Mouse (Mus musculus) small intestine, adult 2 months (tissue): Measurements from ENCODE around the gene AI481877. TPM values are rescaled to one million over a fixed set of nuclear protein-coding genes. Genes with fewer than 3 reads are reported as not detected.

Experiments
- H3K27ac ChIP-seq: fragments of 200-500 bp; 2 replicates; pipeline ENCODE4 v1.5.1; 2012; ENCODE audit warnings: low read depth, low read length, control low read depth, inconsistent platforms; ENCODE audit not compliant: insufficient read depth
- H3K27me3 ChIP-seq: fragments of 200-500 bp; 2 replicates; pipeline ENCODE4 v1.6.1; 2012; ENCODE audit warnings: mild to moderate bottlenecking, moderate library complexity, low read length, inconsistent platforms; ENCODE audit not compliant: control insufficient read depth, insufficient read depth
- H3K36me3 ChIP-seq: fragments of 200-500 bp; 2 replicates; pipeline ENCODE4 v1.6.1; 2012; ENCODE audit warnings: mild to moderate bottlenecking, low read length, control low read depth, inconsistent platforms; ENCODE audit not compliant: control insufficient read depth, insufficient read depth
- H3K4me1 ChIP-seq: fragments of 200-500 bp; 2 replicates; pipeline ENCODE4 v1.6.1; 2012; ENCODE audit warnings: low read length, inconsistent platforms, mixed read lengths; ENCODE audit not compliant: control insufficient read depth, insufficient read depth, insufficient read length
- H3K4me3 ChIP-seq: fragments of 200-500 bp; 2 replicates; pipeline ENCODE4 v1.5.1; 2012; ENCODE audit warnings: low read depth, mild to moderate bottlenecking, control low read depth, inconsistent platforms, low read length, moderate library complexity
- CTCF ChIP-seq: fragments of 200-500 bp; IDR thresholded peaks from 2 replicates; pipeline ENCODE4 v1.5.1; 2012; ENCODE audit warnings: low read depth, mild to moderate bottlenecking, control low read depth, inconsistent platforms, low read length, moderate library complexity, mixed read lengths; ENCODE audit not compliant: insufficient replicate concordance, insufficient read length; ENCODE audit errors: extremely low read depth
- POLR2A ChIP-seq: fragments of 200-500 bp; IDR thresholded peaks from 2 replicates; pipeline ENCODE4 v1.6.1; 2012; ENCODE audit warnings: low read depth, mild to moderate bottlenecking, control low read depth, inconsistent platforms, low read length, moderate library complexity
- WGBS: fragments of 180-500 bp; shearing (Covaris S2); methylation state at CpG from one replicate; pipeline ENCODE4 v1.1.7; 2018; 5-methylcytosine and 5-hydroxymethylcytosine counted together
- polyA plus RNA-seq: library from polyadenylated mRNA; depleted of rRNA; stranded (reverse); fragments of >200 nt; gene quantifications from 2 replicates; pipeline ENCODE4 v1.2.3, GENCODE M21; 2012

AI481877 gene
- polyA plus RNA-seq, 1 experiment = not detected

DNA sequence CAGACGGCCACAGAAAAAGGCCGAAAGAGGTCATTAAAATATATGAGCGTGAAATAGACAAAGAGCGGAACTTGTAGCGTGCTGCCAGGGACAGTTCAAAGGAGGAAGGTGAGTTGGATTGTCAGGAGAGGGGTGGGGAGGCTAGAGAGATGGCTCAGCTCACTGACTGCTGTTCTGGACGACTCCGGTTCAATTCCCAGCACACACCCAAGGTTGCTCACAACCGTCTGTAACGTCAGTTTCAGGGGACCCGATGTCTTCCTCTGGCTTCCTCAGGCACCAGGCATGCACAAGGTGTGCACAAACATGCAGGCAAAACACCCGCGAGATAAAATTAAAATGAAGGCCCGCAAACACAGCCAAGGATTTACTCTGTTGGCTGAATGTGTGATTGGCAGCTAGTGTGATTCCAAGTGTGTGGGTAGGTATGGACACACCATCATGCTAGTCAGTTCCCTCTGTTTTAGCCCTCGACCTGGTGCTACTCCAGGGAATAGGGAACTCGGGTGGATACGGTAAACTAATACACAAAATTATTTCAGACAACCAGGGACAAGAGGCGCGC, 102.9 kb downstream of the AI481877 start:
- Histone ChIP-seq H3K27ac (no peak overlapping the region), H3K4me3 (peak overlapping the region; percentile 72), H3K4me1 (peaks cover 2% of the 10 kb centered on the region; the same call in 1 of the 2 replicates), H3K36me3 (peaks cover 3% of the 10 kb centered on the region), H3K27me3 (no peaks in the 10 kb centered on the region)
- TF ChIP-seq CTCF (no peak), POLR2A (no peak)
- 70% methylated on average over 18 of the region's 18 CpGs for WGBS

DNA sequence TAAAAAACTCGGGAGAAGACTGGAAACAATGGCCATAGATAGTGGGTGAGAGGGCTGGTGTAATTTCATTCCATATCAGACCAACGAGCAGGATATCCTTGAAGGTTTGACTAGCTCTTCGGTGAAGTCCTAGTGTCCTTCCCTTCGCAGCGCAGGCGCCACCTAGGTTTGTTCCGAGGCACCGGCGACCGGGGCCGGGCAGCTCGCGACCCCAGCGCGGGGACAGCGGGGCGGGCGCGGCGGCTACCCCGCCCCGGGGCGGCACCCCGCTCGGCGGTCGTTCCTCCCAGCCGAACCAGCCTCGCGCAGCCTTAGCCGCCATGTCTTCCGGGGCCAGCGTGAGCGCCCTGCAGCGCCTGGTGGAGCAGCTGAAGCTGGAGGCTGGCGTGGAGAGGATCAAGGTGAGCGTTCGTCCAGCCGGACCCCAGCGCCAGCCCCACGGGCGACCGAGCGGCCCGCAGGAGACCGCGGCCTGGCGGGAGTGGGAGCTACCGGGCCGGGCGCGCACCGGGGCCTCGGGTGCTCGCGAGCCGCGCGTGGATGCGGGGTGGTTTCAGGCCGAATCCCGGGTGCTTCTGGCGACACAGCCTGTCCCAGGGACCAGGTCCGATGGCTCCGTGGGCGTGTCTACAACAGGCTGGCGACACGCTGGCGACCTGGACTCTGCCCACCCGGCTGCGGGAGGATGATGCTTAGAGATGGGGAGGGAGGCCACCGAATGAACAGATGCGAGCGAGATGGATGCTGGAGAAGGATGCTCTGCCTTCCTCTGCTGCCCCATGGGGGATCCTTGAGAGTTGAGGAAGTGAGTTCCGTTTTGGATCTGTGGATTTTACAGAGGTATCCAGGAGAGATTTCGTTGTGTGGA, 103.6 kb downstream of the AI481877 start, which contains the start of gene Gng10:
Gene Gng10, plus strand, starts transcription at position 171 of the 868 bp plus-strand sequence.
- TF ChIP-seq CTCF = 0 out of 2 replicates have a peak, but pooled peaks have one; percentile 11
- no peak for TF ChIP-seq POLR2A
- no peaks in the 10 kb centered on the region for H3K27me3 ChIP-seq
- H3K27ac ChIP-seq = no peak within 1 kb of the TSS
- WGBS = 5% methylated on average over 76 of the region's 76 CpGs
- H3K4me1 ChIP-seq = peaks cover 2% of the 10 kb centered on the region; the same call in 1 of the 2 replicates
- peak within 1 kb of the TSS; percentile 72 for H3K4me3 ChIP-seq
- H3K36me3 ChIP-seq = no peaks in the 10 kb centered on the region; the same call in 1 of the 2 replicates

DNA sequence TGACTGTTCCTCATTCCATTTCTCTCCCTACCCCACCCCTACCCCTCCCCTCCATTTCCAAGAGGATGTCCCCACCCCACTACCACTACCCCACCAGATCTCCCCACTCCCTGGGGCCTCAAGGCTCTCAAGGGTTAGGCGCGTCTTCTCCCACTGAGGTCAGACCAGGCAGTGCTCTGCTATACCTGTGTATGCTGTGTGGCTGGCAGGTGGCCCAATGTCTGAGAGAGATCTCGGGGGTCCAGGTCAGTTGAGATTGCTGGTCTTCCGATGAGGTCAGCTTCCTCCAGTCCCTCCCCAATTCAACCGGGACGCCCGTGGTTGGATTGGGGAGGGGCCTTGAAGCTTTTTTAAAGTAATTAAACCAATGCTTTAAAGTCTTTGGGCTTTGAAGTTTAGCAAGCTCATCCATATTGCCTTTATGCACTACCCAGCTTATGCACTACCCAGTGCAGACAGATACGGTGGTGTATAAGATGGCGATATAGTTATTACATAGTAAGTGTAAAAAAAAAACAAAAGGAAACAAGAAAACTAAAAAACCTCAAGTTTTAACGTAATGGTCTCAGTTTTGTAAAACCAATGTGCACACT, 104.4 kb downstream of the AI481877 start:
- H3K36me3 ChIP-seq = no peaks in the 10 kb centered on the region
- TF ChIP-seq POLR2A = no peak
- TF ChIP-seq CTCF = no peak
- WGBS = 77% methylated on average over 10 of the region's 10 CpGs
- no peak overlapping the region for H3K4me3 ChIP-seq
- peaks cover 2% of the 10 kb centered on the region; the same call in 1 of the 2 replicates for H3K4me1 ChIP-seq
- no peak overlapping the region for H3K27ac ChIP-seq
- H3K27me3 ChIP-seq = no peaks in the 10 kb centered on the region

DNA sequence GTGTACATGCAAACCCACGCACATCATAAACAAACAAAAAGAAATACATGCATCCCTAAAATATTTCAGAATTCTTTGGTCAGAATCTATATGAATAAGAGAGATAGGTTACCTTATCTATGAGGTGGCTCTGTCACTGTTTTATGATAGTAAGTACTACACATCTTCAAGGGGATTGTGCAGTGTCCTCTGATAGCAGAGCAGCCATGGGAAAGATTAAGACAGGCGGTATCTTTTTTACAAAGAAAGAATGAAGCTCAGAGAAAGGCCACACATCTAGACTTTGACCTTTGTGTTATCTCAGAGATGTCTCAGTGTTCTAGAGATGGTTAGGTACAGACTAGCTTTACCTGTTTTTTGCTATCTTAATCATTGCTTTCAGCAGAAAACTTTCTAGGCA, 121.9 kb downstream of the AI481877 start:
- Histone ChIP-seq H3K27me3 (no peaks in the 10 kb centered on the region), H3K4me1 (no peaks in the 10 kb centered on the region), H3K36me3 (peaks cover 28% of the 10 kb centered on the region), H3K27ac (no peak overlapping the region), H3K4me3 (no peak overlapping the region)
- WGBS = 56% methylated on average over 2 of the region's 2 CpGs
- no peak for TF ChIP-seq CTCF
- no peak for TF ChIP-seq POLR2A

DNA sequence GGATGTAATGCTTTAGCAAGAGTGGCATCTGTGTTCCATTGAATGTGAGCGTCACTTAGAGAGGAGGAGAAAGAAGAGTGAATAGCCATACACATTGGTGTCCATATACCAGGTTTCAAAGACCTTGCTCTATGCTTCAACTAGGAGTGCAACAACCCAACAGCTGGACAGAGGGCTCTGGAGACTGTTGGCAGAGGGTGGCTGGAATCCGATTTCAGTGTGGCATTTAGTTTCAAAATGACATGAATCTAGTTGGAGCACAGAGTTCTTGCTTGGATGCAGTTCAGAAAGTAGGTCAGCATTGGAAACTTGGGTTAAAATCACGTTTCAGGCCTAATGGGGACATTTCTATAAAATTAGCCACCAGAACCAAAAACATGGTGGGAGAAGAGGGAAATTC, 123.6 kb downstream of the AI481877 start:
- TF ChIP-seq POLR2A = no peak

DNA sequence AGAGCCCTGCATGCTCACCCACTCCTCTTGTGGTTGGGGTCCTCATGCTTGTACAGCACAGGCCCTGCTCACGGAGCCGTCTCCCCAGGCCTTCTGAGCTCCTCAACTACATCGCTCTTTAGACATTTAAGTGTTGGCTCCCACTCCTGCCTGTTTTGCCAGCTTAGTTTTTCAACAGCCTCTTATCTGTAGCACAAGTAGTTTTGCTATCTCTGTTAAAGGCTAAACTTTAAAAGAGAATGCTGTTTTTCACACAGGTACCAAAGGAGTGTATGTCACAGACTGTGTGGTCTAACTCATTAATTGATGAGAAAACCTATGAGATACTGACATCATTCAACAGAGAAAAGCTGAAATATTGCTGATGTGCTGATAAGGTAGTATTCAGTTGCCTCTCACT, 127.3 kb downstream of the AI481877 start:
- WGBS = 72% methylated on average over 3 of the region's 3 CpGs
- no peak for TF ChIP-seq CTCF
- TF ChIP-seq POLR2A = no peak
- Histone ChIP-seq H3K27ac (no peak overlapping the region), H3K27me3 (no peaks in the 10 kb centered on the region), H3K4me1 (peaks cover 8% of the 10 kb centered on the region; the same call in 1 of the 2 replicates), H3K4me3 (no peak overlapping the region), H3K36me3 (peaks cover 5% of the 10 kb centered on the region; the same call in 1 of the 2 replicates)

More for the DNA sequence above, 123.6 kb downstream of the AI481877 start:
- no peak overlapping the region for H3K4me3 ChIP-seq
- H3K27me3 ChIP-seq = no peaks in the 10 kb centered on the region
- H3K4me1 ChIP-seq = peaks cover 1% of the 10 kb centered on the region; the same call in 1 of the 2 replicates
- H3K36me3 ChIP-seq = peaks cover 22% of the 10 kb centered on the region
- WGBS = 86% methylated on average over 3 of the region's 3 CpGs
- no peak overlapping the region for H3K27ac ChIP-seq

DNA sequence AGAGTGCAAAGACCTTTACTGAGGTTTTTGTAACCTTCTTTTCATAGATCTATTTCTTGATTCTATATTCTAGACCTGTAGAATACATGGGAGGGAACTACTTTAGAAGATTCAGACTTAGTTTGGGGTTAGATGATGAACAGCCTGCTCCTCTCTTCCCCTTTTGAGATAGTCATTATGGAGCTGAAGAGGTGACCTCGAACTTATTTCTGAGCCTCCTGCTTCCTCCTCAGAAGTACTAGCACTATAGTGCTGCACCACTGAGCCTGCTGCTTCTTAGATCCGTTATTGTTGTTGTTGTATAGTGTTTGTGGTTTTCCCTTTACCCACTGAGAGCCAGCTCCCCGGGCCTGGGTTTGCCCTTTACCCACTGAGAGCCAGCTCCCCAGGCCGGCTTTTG, 129.1 kb downstream of the AI481877 start:
- TF ChIP-seq POLR2A (no peak), CTCF (no peak)
- H3K4me1 ChIP-seq = peaks cover 9% of the 10 kb centered on the region; the same call in 1 of the 2 replicates
- no peak overlapping the region for H3K27ac ChIP-seq
- no peaks in the 10 kb centered on the region for H3K27me3 ChIP-seq
- no peak overlapping the region for H3K4me3 ChIP-seq
- 70% methylated on average over 4 of the region's 4 CpGs for WGBS
- peaks cover 5% of the 10 kb centered on the region; the same call in 1 of the 2 replicates for H3K36me3 ChIP-seq
